Mouse (Mus musculus): Measurements from ENCODE around the gene Pus7l.

DNA sequence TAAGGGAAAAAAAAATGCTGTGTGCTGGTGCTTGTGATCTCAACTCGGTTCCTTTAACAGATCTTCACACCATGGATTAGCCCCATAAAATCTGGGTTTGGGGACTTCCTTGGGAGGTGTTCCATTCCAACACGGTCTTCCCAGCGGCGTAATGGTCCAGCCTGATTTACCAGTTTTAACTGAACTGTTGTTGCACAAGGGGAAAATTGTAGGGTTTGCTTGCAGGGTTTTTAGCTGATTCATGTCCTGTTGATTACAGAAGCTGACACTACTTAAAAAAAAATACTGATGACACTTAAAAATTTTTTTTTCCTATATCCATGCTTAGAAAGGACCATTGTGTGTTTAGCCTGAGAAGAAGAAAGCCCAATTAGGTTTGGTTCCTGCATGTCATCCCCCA is 48.0 kb upstream of the Pus7l start:
- TF ChIP-seq CTCF (IDR thresholded peaks at IDR 0.05; ENCODE audit: insufficient read depth, low read depth, low read length) (no peak), POLR2A (IDR thresholded peaks at IDR 0.05; ENCODE audit: insufficient read depth, low read depth, low read length) (no peak)
